Comparison of ENCODE assay signal across 9 mouse cellular contexts in the genomic region with DNA sequence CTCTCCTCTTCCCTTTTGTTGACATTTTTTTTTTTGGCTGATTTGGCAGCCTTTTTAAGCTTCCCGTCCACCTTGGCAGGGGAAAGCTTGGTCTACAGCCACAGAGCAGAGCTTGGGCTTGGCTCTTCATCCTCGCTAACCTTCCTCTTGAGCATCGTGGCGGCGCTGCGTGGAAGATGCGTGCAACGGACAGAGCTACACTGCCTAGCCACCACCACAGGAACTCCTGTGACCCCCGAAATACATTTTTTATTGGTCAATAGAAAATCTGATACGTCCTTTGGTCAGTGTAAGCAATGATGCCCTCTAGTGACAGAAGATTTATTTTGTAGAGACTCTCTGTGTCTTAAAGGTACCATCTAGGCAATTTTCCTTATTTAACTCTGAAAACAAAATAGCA. TPM values are rescaled to one million over a fixed set of nuclear protein-coding genes. Genes with fewer than 3 reads are reported as not detected.
A peak's percentile ranks its signal among the peaks of the same experiment; 100 is the strongest.
DNase-seq lines count a peak whose midpoint lies in the region; ATAC-seq and TF ChIP-seq lines count a peak whose summit lies in the region.
"Had no signal": no experiment of that assay in that cellular context is flagged by ENCODE, and none has a peak within 500 bp of the region (broad histone marks: within the 10 kb centered on the region; RNA-seq: fewer than 3 reads in every experiment).

No protein-coding gene starts in this region.

- no peak overlapping the region for H3K27ac ChIP-seq in kidney, embryonic 15.5 days
- no peak overlapping the region for H3K27ac ChIP-seq in kidney, embryonic 14.5 days (ENCODE audit: low read depth, low read length)
- H3K27ac ChIP-seq in bone marrow macrophage, adult 2 months (ENCODE audit: insufficient read depth, low read depth, low read length) = no peak overlapping the region
- no peak overlapping the region for H3K27ac ChIP-seq in heart, embryonic 13.5 days (replicated peaks)
- no peak overlapping the region; the same call in 1 of the 2 replicates for H3K27ac ChIP-seq in forebrain, embryonic 11.5 days (ENCODE audit: low read depth, low read length)

- no peak overlapping the region for H3K4me3 ChIP-seq in kidney, embryonic 15.5 days (replicated peaks)
- no peak overlapping the region for H3K4me3 ChIP-seq in kidney, embryonic 14.5 days (ENCODE audit: low read length)
- no peak overlapping the region for H3K4me3 ChIP-seq in bone marrow macrophage, adult 2 months (ENCODE audit: insufficient read depth, low read length)
- H3K4me3 ChIP-seq in heart, embryonic 13.5 days = 0 out of 2 replicates have a peak overlapping the region, but pooled peaks have one; percentile 14
- H3K4me3 ChIP-seq in forebrain, embryonic 11.5 days (ENCODE audit: low read depth, low read length) = no peak overlapping the region
- H3K4me3 ChIP-seq: megakaryocyte, embryonic 14.5 days had no signal

- no peaks in the 10 kb centered on the region; the same call in 1 of the 2 replicates for H3K27me3 ChIP-seq in kidney, embryonic 15.5 days
- H3K27me3 ChIP-seq in kidney, embryonic 14.5 days (ENCODE audit: control insufficient read depth, insufficient read depth, low read length) = no peaks in the 10 kb centered on the region
- H3K27me3 ChIP-seq in heart, embryonic 13.5 days (replicated peaks) = peaks cover 7% of the 10 kb centered on the region
- H3K27me3 ChIP-seq in forebrain, embryonic 11.5 days (ENCODE audit: control insufficient read depth, insufficient read depth, low read length) = no peaks in the 10 kb centered on the region
- H3K27me3 ChIP-seq: megakaryocyte, embryonic 14.5 days had no signal

- no peaks in the 10 kb centered on the region for H3K9me3 ChIP-seq in kidney, embryonic 15.5 days (replicated peaks)
- no peaks in the 10 kb centered on the region for H3K9me3 ChIP-seq in kidney, embryonic 14.5 days (ENCODE audit: control insufficient read depth, low read length)
- H3K9me3 ChIP-seq in heart, embryonic 13.5 days = no peaks in the 10 kb centered on the region
- H3K9me3 ChIP-seq in forebrain, embryonic 11.5 days (ENCODE audit: control insufficient read depth, low read length) = no peaks in the 10 kb centered on the region
- H3K9me3 ChIP-seq: megakaryocyte, embryonic 14.5 days had no signal

- H3K4me1 ChIP-seq in kidney, embryonic 15.5 days = no peaks in the 10 kb centered on the region
- no peaks in the 10 kb centered on the region for H3K4me1 ChIP-seq in kidney, embryonic 14.5 days (ENCODE audit: control insufficient read depth, insufficient read depth, low read length)
- H3K4me1 ChIP-seq in bone marrow macrophage, adult 2 months (ENCODE audit: control insufficient read depth, insufficient read depth, low read length) = peaks cover 15% of the 10 kb centered on the region
- peaks cover 5% of the 10 kb centered on the region for H3K4me1 ChIP-seq in heart, embryonic 13.5 days
- no peaks in the 10 kb centered on the region for H3K4me1 ChIP-seq in forebrain, embryonic 11.5 days (replicated peaks; ENCODE audit: control insufficient read depth, insufficient read depth, low read length)

- peak overlapping the region; percentile 32; the same call in 1 of the 2 replicates for H3K4me2 ChIP-seq in kidney, embryonic 15.5 days
- H3K4me2 ChIP-seq in kidney, embryonic 14.5 days (replicated peaks; ENCODE audit: low read depth, low read length) = no peak overlapping the region
- peak overlapping the region; percentile 53 for H3K4me2 ChIP-seq in heart, embryonic 13.5 days
- H3K4me2 ChIP-seq in forebrain, embryonic 11.5 days (ENCODE audit: low read depth, low read length, severe bottlenecking) = no peak overlapping the region

- no peak overlapping the region for H3K9ac ChIP-seq in kidney, embryonic 15.5 days
- no peak overlapping the region for H3K9ac ChIP-seq in kidney, embryonic 14.5 days (ENCODE audit: low read depth, low read length)
- H3K9ac ChIP-seq in heart, embryonic 13.5 days = no peak overlapping the region
- no peak overlapping the region for H3K9ac ChIP-seq in forebrain, embryonic 11.5 days (ENCODE audit: low read length)

- DNase-seq in left cerebral cortex, adult 11 months (ENCODE audit: low spot score) = no peak
- no peak for DNase-seq in ovary, adult 18-20 months (ENCODE audit: low spot score)
- DNase-seq in forebrain, embryonic 11.5 days (ENCODE audit: low spot score) = no peak

- TF ChIP-seq CTCF in bone marrow macrophage, adult 2 months (IDR thresholded peaks at IDR 0.05; ENCODE audit: low read depth, low read length) = peak; percentile 52

- no peak for TF ChIP-seq POLR2A in bone marrow macrophage, adult 2 months (IDR thresholded peaks at IDR 0.05; ENCODE audit: borderline replicate concordance, low read depth, low read length)

- no peaks in the 10 kb centered on the region for H3K36me3 ChIP-seq in kidney, embryonic 15.5 days
- no peaks in the 10 kb centered on the region for H3K36me3 ChIP-seq in kidney, embryonic 14.5 days (ENCODE audit: control insufficient read depth, insufficient read depth, low read length)
- no peaks in the 10 kb centered on the region for H3K36me3 ChIP-seq in heart, embryonic 13.5 days
- H3K36me3 ChIP-seq in forebrain, embryonic 11.5 days (ENCODE audit: control insufficient read depth, insufficient read depth, low read length) = no peaks in the 10 kb centered on the region

- 64% methylated on average over 10 of the region's 10 CpGs for WGBS in kidney, embryonic 15.5 days
- WGBS in kidney, embryonic 14.5 days = 65% methylated on average over 10 of the region's 10 CpGs
- 49% methylated on average over 10 of the region's 10 CpGs for WGBS in heart, embryonic 13.5 days
- WGBS in forebrain, embryonic 11.5 days = 75% methylated on average over 10 of the region's 10 CpGs

- ATAC-seq in kidney, embryonic 15.5 days (replicated peaks; ENCODE audit: low FRiP score) = no peak
- ATAC-seq in kidney, embryonic 14.5 days (ENCODE audit: low FRiP score, low TSS enrichment) = no peak
- ATAC-seq in heart, embryonic 13.5 days (ENCODE audit: extremely low read depth, insufficient number of reproducible peaks, low FRiP score, low TSS enrichment) = no peak
- ATAC-seq in megakaryocyte, adult 5-6 weeks (ENCODE audit: poor library complexity, severe bottlenecking) = peak; percentile 72
- no peak for ATAC-seq in forebrain, embryonic 11.5 days (replicated peaks; ENCODE audit: low FRiP score)

RNA-seq across cellular contexts. Expression of gene Fas, which starts 6.1 kb away (rescaled TPM):
- 2.5 and 3.3 TPM in 2 replicates for polyA plus RNA-seq in kidney, embryonic 15.5 days (2015; fragmentation: Nextera tagmentation; extraction: Ambion mirVana)
- polyA plus RNA-seq in kidney, embryonic 14.5 days (2014; fragmentation: Nextera tagmentation; extraction: Ambion mirVana) = 1.8 and 3.1 TPM in 2 replicates
- polyA plus RNA-seq in bone marrow macrophage, adult 2 months (2012; ENCODE audit: insufficient read depth, insufficient read length, missing spikeins) = 18.6 and 21.7 TPM in 2 replicates
- polyA plus RNA-seq in heart, embryonic 13.5 days (2015; fragmentation: Nextera tagmentation; extraction: Ambion mirVana) = 2.6 and 2.8 TPM in 2 replicates
- total RNA-seq in megakaryocyte, adult 5-6 weeks (2015) = 20.5 and 37.5 TPM in 2 replicates
- 25.1 and 29.8 TPM in 2 replicates for total RNA-seq in megakaryocyte, adult 5-6 weeks (2017)
- 0.60 and 0.80 TPM in 2 replicates for polyA plus RNA-seq in forebrain, embryonic 11.5 days (2014; fragmentation: Nextera tagmentation; extraction: Ambion mirVana)

RNA-seq across cellular contexts. Expression of gene Acta2, which starts 29.0 kb away (rescaled TPM):
- 212 and 464 TPM in 2 replicates for polyA plus RNA-seq in kidney, embryonic 15.5 days (2015; fragmentation: Nextera tagmentation; extraction: Ambion mirVana)
- polyA plus RNA-seq in kidney, embryonic 14.5 days (2014; fragmentation: Nextera tagmentation; extraction: Ambion mirVana) = 64.4 and 115 TPM in 2 replicates
- polyA plus RNA-seq in bone marrow macrophage, adult 2 months (2012; ENCODE audit: insufficient read depth, insufficient read length, missing spikeins) = 22.4 and 25.9 TPM in 2 replicates
- 1,110 and 1,204 TPM in 2 replicates for polyA plus RNA-seq in heart, embryonic 13.5 days (2015; fragmentation: Nextera tagmentation; extraction: Ambion mirVana)
- 5.4 and 6.4 TPM in 2 replicates for total RNA-seq in megakaryocyte, adult 5-6 weeks (2015)
- 3.7 and 4.7 TPM in 2 replicates for total RNA-seq in megakaryocyte, adult 5-6 weeks (2017)
- polyA plus RNA-seq in forebrain, embryonic 11.5 days (2014; fragmentation: Nextera tagmentation; extraction: Ambion mirVana) = 21.1 and 22.7 TPM in 2 replicates

Comparison
In these comparisons a context has a peak if more than half of its experiments do, and no peak if none do; other contexts are left out.
1. H3K4me2 ChIP-seq: peak in kidney, embryonic 15.5 days (single experiment) and heart, embryonic 13.5 days (single experiment); none in kidney, embryonic 14.5 days (single experiment) and forebrain, embryonic 11.5 days (single experiment).